Mouse (Mus musculus) CD4-positive helper T cell, adult 2 months (primary cell): ENCODE results near the gene H2al1h.
A peak's percentile ranks its signal among the peaks of the same experiment; 100 is the strongest.
"Not testable (repeated sequence)": the region's sequence is repeated elsewhere in the genome, so short reads cannot be mapped to it uniquely, and the experiment has no call there.

Source experiments
- DNase-seq: peaks from one replicate; pipeline ENCODE4 v3.0.0-alpha.2; 2012; ENCODE audit warnings: low read depth, missing footprints, low spot score

Gene H2al1h

DNA sequence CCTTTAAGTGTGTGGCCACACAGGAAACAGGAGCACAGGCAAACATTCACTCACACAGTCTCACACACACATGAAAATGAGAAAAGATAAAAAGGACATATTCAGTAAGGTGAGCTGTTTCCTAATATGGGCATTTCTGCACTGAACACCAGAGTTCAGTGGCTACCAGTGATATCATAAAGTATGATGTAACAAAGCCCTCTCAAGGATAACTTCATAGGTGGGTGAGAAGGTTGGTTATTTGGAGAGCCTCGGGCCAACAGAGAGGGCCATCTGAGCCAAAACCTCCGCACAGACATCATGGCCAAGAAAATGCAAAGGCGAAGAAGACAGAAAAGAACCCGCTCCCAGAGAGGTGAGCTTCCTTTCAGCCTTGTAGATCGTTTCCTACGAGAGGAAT, at the start of gene H2al1h:
H2al1h (plus strand) TSS at position 301 of the 400 bp plus-strand sequence.
- DNase-seq = not testable (repeated sequence)

DNA sequence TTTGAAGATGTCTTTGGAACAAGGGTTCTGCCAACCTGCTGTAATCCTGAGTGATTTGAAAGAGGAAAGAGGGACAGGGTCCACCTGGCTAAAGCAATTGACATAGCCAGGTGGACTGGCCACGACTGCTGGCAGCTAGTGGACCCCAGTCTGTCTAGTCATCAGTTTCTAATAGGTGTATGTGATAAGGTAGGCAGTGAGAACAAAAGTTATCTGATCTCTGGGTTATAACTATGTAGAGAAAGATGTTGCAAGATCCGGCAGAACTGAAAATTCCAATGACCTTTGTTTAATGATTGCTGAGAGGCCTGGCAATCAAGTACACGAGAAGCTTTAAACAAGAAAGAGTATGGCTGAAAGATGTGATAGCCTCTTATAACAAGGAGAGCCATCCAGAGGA, 48.1 kb upstream of the H2al1h start:
- no peak for DNase-seq

GRCm38 (mm10) chrX:11277083-11277482, 44.2 kb upstream of the H2al1h start:
- no peak for DNase-seq

- no peak for DNase-seq
Observed at GRCm38 (mm10) chrX:11280741-11281140, 40.6 kb upstream of the H2al1h start.

GRCm38 (mm10) chrX:11288306-11288882, 32.9 kb upstream of the H2al1h start:
- DNase-seq = no peak

- peak; percentile 8 for DNase-seq
Observed at GRCm38 (mm10) chrX:11289244-11289643, 32.0 kb upstream of the H2al1h start.

DNA sequence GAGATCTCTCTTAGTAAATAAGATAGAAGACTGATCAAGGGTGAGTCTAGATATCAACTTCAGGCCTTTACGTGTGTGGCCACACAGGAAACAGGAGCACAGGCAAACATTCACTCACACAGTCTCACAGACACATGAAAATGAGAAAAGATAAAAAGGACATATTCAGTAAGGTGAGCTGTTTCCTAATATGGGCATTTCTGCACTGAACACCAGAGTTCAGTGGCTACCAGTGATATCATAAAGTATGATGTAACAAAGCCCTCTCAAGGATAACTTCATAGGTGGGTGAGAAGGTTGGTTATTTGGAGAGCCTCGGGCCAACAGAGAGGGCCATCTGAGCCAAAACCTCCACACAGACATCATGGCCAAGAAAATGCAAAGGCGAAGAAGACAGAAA, 22.3 kb upstream of the H2al1h start, which contains the start of gene H2al1a:
H2al1a (plus strand) TSS at position 301 of the 400 bp plus-strand sequence.
- DNase-seq = not testable (repeated sequence)

GRCm38 (mm10) chrX:11302132-11302531, 19.2 kb upstream of the H2al1h start, which contains the start of gene H2al1b:
Gene H2al1b, plus strand, starts transcription at chrX:11302432.
- not testable (repeated sequence) for DNase-seq

GRCm38 (mm10) chrX:11305355-11305754, 15.9 kb upstream of the H2al1h start, which contains the start of gene H2al1c:
Gene H2al1c, plus strand, starts transcription at chrX:11305655.
- not testable (repeated sequence) for DNase-seq

DNA sequence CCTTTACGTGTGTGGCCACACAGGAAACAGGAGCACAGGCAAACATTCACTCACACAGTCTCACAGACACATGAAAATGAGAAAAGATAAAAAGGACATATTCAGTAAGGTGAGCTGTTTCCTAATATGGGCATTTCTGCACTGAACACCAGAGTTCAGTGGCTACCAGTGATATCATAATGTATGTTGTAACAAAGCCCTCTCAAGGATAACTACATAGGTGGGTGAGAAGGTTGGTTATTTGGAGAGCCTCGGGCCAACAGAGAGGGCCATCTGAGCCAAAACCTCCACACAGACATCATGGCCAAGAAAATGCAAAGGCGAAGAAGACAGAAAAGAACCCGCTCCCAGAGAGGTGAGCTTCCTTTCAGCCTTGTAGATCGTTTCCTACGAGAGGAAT, 12.8 kb upstream of the H2al1h start, which contains the start of gene H2al1d:
H2al1d (plus strand) TSS at position 301 of the 400 bp plus-strand sequence.
- DNase-seq = not testable (repeated sequence)

DNA sequence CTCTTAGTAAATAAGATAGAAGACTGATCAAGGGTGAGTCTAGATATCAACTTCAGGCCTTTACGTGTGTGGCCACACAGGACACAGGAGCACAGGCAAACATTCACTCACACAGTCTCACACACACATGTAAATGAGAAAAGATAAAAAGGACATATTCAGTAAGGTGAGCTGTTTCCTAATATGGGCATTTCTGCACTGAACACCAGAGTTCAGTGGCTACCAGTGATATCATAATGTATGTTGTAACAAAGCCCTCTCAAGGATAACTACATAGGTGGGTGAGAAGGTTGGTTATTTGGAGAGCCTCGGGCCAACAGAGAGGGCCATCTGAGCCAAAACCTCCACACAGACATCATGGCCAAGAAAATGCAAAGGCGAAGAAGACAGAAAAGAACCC, 9.7 kb upstream of the H2al1h start, which contains the start of gene H2al1e:
H2al1e (plus strand) TSS at position 301 of the 400 bp plus-strand sequence.
- DNase-seq = not testable (repeated sequence)

DNA sequence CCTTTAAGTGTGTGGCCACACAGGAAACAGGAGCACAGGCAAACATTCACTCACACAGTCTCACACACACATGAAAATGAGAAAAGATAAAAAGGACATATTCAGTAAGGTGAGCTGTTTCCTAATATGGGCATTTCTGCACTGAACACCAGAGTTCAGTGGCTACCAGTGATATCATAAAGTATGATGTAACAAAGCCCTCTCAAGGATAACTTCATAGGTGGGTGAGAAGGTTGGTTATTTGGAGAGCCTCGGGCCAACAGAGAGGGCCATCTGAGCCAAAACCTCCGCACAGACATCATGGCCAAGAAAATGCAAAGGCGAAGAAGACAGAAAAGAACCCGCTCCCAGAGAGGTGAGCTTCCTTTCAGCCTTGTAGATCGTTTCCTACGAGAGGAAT, 6.4 kb upstream of the H2al1h start, which contains the start of gene H2al1f:
H2al1f (plus strand) TSS at position 301 of the 400 bp plus-strand sequence.
- not testable (repeated sequence) for DNase-seq

- DNase-seq = not testable (repeated sequence)
Observed at GRCm38 (mm10) chrX:11317956-11318355, 3.3 kb upstream of the H2al1h start, which contains the start of gene H2al1g. Gene H2al1g, plus strand, starts transcription at chrX:11318256.

DNA sequence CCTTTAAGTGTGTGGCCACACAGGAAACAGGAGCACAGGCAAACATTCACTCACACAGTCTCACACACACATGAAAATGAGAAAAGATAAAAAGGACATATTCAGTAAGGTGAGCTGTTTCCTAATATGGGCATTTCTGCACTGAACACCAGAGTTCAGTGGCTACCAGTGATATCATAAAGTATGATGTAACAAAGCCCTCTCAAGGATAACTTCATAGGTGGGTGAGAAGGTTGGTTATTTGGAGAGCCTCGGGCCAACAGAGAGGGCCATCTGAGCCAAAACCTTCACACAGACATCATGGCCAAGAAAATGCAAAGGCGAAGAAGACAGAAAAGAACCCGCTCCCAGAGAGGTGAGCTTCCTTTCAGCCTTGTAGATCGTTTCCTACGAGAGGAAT, 3.1 kb downstream of the H2al1h start, which contains the start of gene H2al1i:
H2al1i (plus strand) TSS at position 301 of the 400 bp plus-strand sequence.
- DNase-seq = not testable (repeated sequence)

DNA sequence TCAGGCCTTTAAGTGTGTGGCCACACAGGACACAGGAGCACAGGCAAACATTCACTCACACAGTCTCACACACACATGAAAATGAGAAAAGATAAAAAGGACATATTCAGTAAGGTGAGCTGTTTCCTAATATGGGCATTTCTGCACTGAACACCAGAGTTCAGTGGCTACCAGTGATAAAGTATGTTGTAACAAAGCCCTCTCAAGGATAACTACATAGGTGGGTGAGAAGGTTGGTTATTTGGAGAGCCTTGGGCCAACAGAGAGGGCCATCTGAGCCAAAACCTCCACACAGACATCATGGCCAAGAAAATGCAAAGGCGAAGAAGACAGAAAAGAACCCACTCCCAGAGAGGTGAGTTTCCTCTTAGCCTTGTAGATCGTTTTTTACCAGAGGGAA, 6.2 kb downstream of the H2al1h start, which contains the start of gene H2al1j:
H2al1j (plus strand) TSS at position 301 of the 400 bp plus-strand sequence.
- DNase-seq = not testable (repeated sequence)

GRCm38 (mm10) chrX:11345762-11346161, 24.5 kb downstream of the H2al1h start:
- DNase-seq = no peak

- DNase-seq = no peak
Observed at GRCm38 (mm10) chrX:11346756-11347155, 25.5 kb downstream of the H2al1h start.

DNA sequence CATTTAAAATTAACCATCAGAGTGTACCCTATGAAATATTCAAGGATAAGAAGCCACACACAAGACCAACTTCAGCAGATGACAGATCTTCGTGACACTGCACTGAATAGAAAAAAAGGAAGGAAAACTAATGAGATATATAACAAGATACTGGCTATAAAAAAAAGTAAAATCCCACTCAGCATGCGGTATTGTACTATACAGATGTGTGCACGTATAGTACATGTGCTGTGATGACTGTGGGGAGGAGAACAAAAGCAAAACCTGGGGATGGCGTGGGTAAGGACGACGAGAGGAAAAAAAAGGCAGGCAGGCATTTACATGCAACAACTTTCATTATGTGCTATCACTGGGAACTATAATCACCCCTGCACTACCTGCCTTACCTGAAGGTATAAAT, 39.5 kb downstream of the H2al1h start:
- no peak for DNase-seq

GRCm38 (mm10) chrX:11361261-11361660, 40.0 kb downstream of the H2al1h start:
- no peak for DNase-seq

DNA sequence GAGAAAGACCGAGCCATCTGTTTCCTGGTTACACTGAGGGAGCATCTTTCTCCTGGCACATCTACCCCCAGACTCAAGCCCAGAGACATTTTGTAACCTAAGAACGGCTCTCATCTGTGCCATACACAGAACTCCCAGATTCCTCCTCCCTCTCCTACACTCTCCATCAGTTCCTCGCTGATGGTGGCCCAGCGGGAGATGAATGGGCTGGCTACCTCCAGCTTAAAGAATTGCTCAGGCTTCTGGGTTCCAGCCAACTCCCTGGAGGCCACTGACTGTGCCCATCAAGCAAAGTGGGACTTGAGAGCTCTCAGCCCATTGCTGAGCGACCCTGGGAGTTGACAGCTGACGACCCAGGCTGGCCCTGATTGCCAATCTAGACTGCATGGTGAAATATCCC, 42.6 kb downstream of the H2al1h start:
- no peak for DNase-seq

DNA sequence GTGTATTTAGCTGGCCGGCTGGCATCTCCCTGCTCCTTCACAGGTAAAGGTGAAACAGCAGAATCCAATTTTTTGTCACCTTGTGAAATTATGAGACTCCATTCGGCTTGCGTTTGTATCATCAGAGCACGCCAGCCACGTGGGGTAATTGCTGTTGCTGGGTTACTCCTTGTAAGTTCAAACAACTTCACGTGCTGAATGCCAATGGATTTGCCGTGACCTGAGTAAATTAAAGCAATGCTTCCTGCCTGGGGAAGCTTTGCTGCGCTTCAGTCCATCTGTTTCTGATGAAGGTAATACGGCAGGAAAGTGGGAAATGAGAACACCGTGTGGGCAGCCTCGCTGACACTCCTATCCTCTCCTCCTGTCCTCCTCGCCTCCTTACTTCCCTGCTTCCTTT, 43.9 kb downstream of the H2al1h start:
- DNase-seq = no peak
